Mouse (Mus musculus) megakaryocyte-erythroid progenitor cell, adult 5-6 weeks (primary cell): ENCODE data around the gene Med18. TPM values are rescaled to one million over a fixed set of nuclear protein-coding genes. Genes with fewer than 3 reads are reported as not detected.
A peak's percentile ranks its signal among the peaks of the same experiment; 100 is the strongest.
"Not testable (repeated sequence)": the region's sequence is repeated elsewhere in the genome, so short reads cannot be mapped to it uniquely, and the experiment has no call there.

Experiments
- ATAC-seq: replicated peaks from 2 replicates; pipeline ENCODE4 v1.8.0; 2016; ENCODE audit warnings: mild to moderate bottlenecking, inconsistent platforms; ENCODE audit not compliant: severe bottlenecking, poor library complexity, low FRiP score, low TSS enrichment
- total RNA-seq, 2 experiments: library from RNA; stranded (forward) in 1 of 2; stranded (reverse) in 1 of 2; fragments of 200-1000, 215-1000 nt in 1 of 2; fragments of >200 nt in 1 of 2; fragmentation: Nextera tagmentation in 1 of 2; gene quantifications; 2 replicates each; pipeline ENCODE4 v1.2.3; 2014 to 2017

Gene Med18
- total RNA-seq, 2 experiments from 2014 or later = 16.3 to 23.4 TPM

- 0 out of 2 replicates have a peak, but pooled peaks have one; percentile 25 for ATAC-seq
Observed at GRCm38 (mm10) chr4:132427493-132427892, 36.2 kb downstream of the Med18 start.

GRCm38 (mm10) chr4:132426021-132426420 lies 37.7 kb downstream of the Med18 start:
- no peak for ATAC-seq

- no peak for ATAC-seq
Observed at GRCm38 (mm10) chr4:132424765-132425164, 39.0 kb downstream of the Med18 start.

GRCm38 (mm10) chr4:132421923-132422782 lies 41.6 kb downstream of the Med18 start, which contains the start of gene Phactr4:
Gene Phactr4, minus strand, starts transcription at chr4:132422489.
- ATAC-seq = peak; percentile 69

- ATAC-seq = no peak
Observed at GRCm38 (mm10) chr4:132421556-132421922, 42.2 kb downstream of the Med18 start.

- ATAC-seq = no peak
Observed at GRCm38 (mm10) chr4:132420471-132420870, 43.2 kb downstream of the Med18 start.

GRCm38 (mm10) chr4:132415966-132416365 lies 47.8 kb downstream of the Med18 start:
- no peak for ATAC-seq

- ATAC-seq = not testable (repeated sequence)
Observed at GRCm38 (mm10) chr4:132413257-132413656, 50.5 kb downstream of the Med18 start.

- peak; percentile 84 for ATAC-seq
Observed at GRCm38 (mm10) chr4:132411322-132412094, 52.2 kb downstream of the Med18 start.

GRCm38 (mm10) chr4:132409587-132410229 lies 54.0 kb downstream of the Med18 start:
- ATAC-seq = no peak

Other genes starting within 250 kb of the Med18 start
- 24.1 and 37.8 TPM in 2 replicates for gene Gmeb1, start 202.3 kb downstream of the Med18 start, total RNA-seq (2014; fragmentation: Nextera tagmentation)
- gene Gmeb1, start 202.3 kb downstream of the Med18 start, total RNA-seq (2017) = 22.0 and 25.1 TPM in 2 replicates
- 46.1 and 55.7 TPM in 2 replicates for gene Taf12, start 189.5 kb downstream of the Med18 start, total RNA-seq (2014; fragmentation: Nextera tagmentation)
- 71.5 and 106 TPM in 2 replicates for gene Taf12, start 189.5 kb downstream of the Med18 start, total RNA-seq (2017)
- not detected in 2 replicates for gene Rab42, start 160.5 kb downstream of the Med18 start, total RNA-seq (2014; fragmentation: Nextera tagmentation)
- gene Rab42, start 160.5 kb downstream of the Med18 start, total RNA-seq (2017) = not detected in 2 replicates
- 42.1 and 56.8 TPM in 2 replicates for gene Trnau1ap, start 134.4 kb downstream of the Med18 start, total RNA-seq (2014; fragmentation: Nextera tagmentation)
- gene Trnau1ap, start 134.4 kb downstream of the Med18 start, total RNA-seq (2017) = 52.0 and 57.9 TPM in 2 replicates
- 70.1 and 82.4 TPM in 2 replicates for gene Rcc1, start 110.3 kb downstream of the Med18 start, total RNA-seq (2014; fragmentation: Nextera tagmentation)
- gene Rcc1, start 110.3 kb downstream of the Med18 start, total RNA-seq (2017) = 40.0 and 64.8 TPM in 2 replicates
- 67.0 and 72.8 TPM in 2 replicates for gene Phactr4, start 41.4 kb downstream of the Med18 start, total RNA-seq (2014; fragmentation: Nextera tagmentation)
- 19.5 and 26.5 TPM in 2 replicates for gene Phactr4, start 41.4 kb downstream of the Med18 start, total RNA-seq (2017)
- gene Sesn2, start 46.6 kb upstream of the Med18 start, total RNA-seq (2014; fragmentation: Nextera tagmentation) = 7.3 and 9.3 TPM in 2 replicates
- 2.6 and 3.8 TPM in 2 replicates for gene Sesn2, start 46.6 kb upstream of the Med18 start, total RNA-seq (2017)
- gene Atpif1, start 69.7 kb upstream of the Med18 start, total RNA-seq (2014; fragmentation: Nextera tagmentation) = 1,479 and 1,723 TPM in 2 replicates
- 2,914 and 3,482 TPM in 2 replicates for gene Atpif1, start 69.7 kb upstream of the Med18 start, total RNA-seq (2017)
- gene Dnajc8, start 71.6 kb upstream of the Med18 start, total RNA-seq (2014; fragmentation: Nextera tagmentation) = 160 and 183 TPM in 2 replicates
- 481 and 593 TPM in 2 replicates for gene Dnajc8, start 71.6 kb upstream of the Med18 start, total RNA-seq (2017)
- not detected in 2 replicates for gene Ptafr, start 100.1 kb upstream of the Med18 start, total RNA-seq (2014; fragmentation: Nextera tagmentation)
- 0.23 TPM in 1 of 2 replicates, not detected in the other for gene Ptafr, start 100.1 kb upstream of the Med18 start, total RNA-seq (2017)
- 34.3 and 35.4 TPM in 2 replicates for gene Eya3, start 175.1 kb upstream of the Med18 start, total RNA-seq (2014; fragmentation: Nextera tagmentation)
- gene Eya3, start 175.1 kb upstream of the Med18 start, total RNA-seq (2017) = 22.3 and 25.2 TPM in 2 replicates